ENCODE assay signal across 8 mouse cellular contexts in the genomic region with DNA sequence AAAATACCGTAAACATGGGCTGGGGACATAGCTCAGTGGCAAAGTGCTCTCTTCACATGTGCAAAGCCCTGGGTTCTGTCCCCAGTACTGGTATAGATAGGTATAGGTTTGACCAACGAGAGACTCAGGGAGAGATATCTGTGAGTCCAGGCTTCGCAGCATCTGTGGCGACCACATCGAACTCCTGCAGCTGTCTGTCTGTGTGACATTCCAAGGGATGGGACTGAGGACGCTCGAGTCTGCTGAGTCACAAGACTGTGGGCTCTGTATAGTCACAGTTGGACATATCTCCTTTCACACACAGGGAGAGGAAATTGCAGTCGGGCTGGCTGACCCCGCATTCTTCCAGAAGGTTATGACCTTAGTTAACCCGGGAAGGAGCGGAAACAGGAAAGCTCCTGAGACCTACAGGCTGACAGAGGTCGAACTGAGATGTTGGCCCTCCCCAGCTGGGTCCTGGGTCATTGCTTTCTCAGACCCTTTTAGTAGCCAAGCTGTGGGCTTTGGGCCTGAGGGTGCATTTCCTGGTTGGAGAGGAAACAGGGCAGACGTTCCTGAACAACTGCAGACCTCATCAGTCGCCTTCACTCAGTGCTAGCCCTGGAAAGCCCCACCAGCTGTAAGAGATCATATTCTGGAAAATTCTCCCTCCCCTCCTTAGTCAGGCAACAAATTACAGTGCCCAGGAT.
DNase-seq lines count a peak whose midpoint lies in the region; ATAC-seq lines count a peak whose summit lies in the region.

No protein-coding gene starts in this region.

- H3K4me1 ChIP-seq in kidney, embryonic 16.5 days (ENCODE audit: insufficient read depth, low read length) = peaks cover 22% of the 10 kb centered on the region

- no peaks in the 10 kb centered on the region for H3K27me3 ChIP-seq in kidney, embryonic 16.5 days (ENCODE audit: insufficient read depth, low read length)

- peak overlapping the region; percentile 21 for H3K27ac ChIP-seq in kidney, embryonic 16.5 days (ENCODE audit: low read length)

- ATAC-seq in kidney, embryonic 16.5 days (ENCODE audit: low FRiP score, low TSS enrichment) = peak; percentile 89

- H3K4me2 ChIP-seq in kidney, embryonic 16.5 days (replicated peaks; ENCODE audit: low read depth, low read length) = no peak overlapping the region

- H3K9ac ChIP-seq in kidney, embryonic 16.5 days (replicated peaks; ENCODE audit: low read length) = no peak overlapping the region

- no peaks in the 10 kb centered on the region for H3K9me3 ChIP-seq in kidney, embryonic 16.5 days (ENCODE audit: low read length)

- H3K36me3 ChIP-seq in kidney, embryonic 16.5 days (ENCODE audit: insufficient read depth, low read length) = no peaks in the 10 kb centered on the region

- H3K4me3 ChIP-seq in kidney, embryonic 16.5 days (ENCODE audit: low read length) = no peak overlapping the region

- DNase-seq in frontal cortex, postnatal 36 days (ENCODE audit: low spot score in 2 of 2) = peak; percentile 16 to 26
- no peak for DNase-seq in frontal cortex, adult 2 months (ENCODE audit: extremely low spot score in 1 of 2, low spot score in 1 of 2)
- peak; percentile 30 for DNase-seq in c-Kit-positive CD71-positive TER-119-negative erythroid progenitor cells, embryonic 14.5 days (ENCODE audit: low read depth)
- DNase-seq in heart, adult 18-20 months = peak; percentile 86 to 94
- DNase-seq in lung, postnatal 14 days = peak; percentile 38
- no peak for DNase-seq in thymus, postnatal 36 days
- no peak for DNase-seq in cerebellum, postnatal 4 days (ENCODE audit: low spot score in 2 of 2)

- WGBS in kidney, embryonic 16.5 days = 9% methylated on average over 14 of the region's 14 CpGs

Comparison
In these comparisons a context has a peak if more than half of its experiments do, and no peak if none do; other contexts are left out.
1. DNase-seq: peak in frontal cortex, postnatal 36 days (2 of 2), c-Kit-positive CD71-positive TER-119-negative erythroid progenitor cells, embryonic 14.5 days (single experiment), heart, adult 18-20 months (2 of 2) and lung, postnatal 14 days (single experiment); none in frontal cortex, adult 2 months (0 of 2), thymus, postnatal 36 days (0 of 2) and cerebellum, postnatal 4 days (0 of 2).